Mouse (Mus musculus) midbrain, embryonic 15.5 days (tissue): ENCODE measurements around the gene Gcn1l1. TPM values are rescaled to one million over a fixed set of nuclear protein-coding genes. Genes with fewer than 3 reads are reported as not detected.
A peak's percentile ranks its signal among the peaks of the same experiment; 100 is the strongest.
"Not testable (repeated sequence)": the region's sequence is repeated elsewhere in the genome, so short reads cannot be mapped to it uniquely, and the experiment has no call there.

Source experiments
- ATAC-seq: fragments of 200-750 bp; cut with Nextera tagmentation; replicated peaks from 2 replicates; pipeline ENCODE4 v1.8.0; 2017; ENCODE audit warnings: moderate TSS enrichment
- H3K27ac ChIP-seq: fragments of 300-500 bp; sonication (generic); 2 replicates; pipeline ENCODE4 v1.5.1; 2015; ENCODE audit warnings: mild to moderate bottlenecking, inconsistent platforms
- H3K27me3 ChIP-seq: fragments of 300-500 bp; sonication (generic); replicated peaks from 2 replicates; pipeline ENCODE4 v1.6.1; 2015; ENCODE audit warnings: inconsistent platforms
- H3K36me3 ChIP-seq: fragments of 300-500 bp; sonication (generic); replicated peaks from 2 replicates; pipeline ENCODE4 v1.6.1; 2015; ENCODE audit warnings: inconsistent platforms
- H3K4me1 ChIP-seq: fragments of 300-500 bp; sonication (generic); 2 replicates; pipeline ENCODE4 v1.6.1; 2015; ENCODE audit warnings: inconsistent platforms
- H3K4me2 ChIP-seq: fragments of 300-500 bp; sonication (generic); 2 replicates; pipeline ENCODE4 v1.6.1; 2015; ENCODE audit warnings: inconsistent platforms, mild to moderate bottlenecking, moderate library complexity
- H3K4me3 ChIP-seq: fragments of 300-500 bp; sonication (generic); 2 replicates; pipeline ENCODE4 v1.5.1; 2015; ENCODE audit warnings: mild to moderate bottlenecking, inconsistent platforms
- H3K9ac ChIP-seq: fragments of 300-500 bp; sonication (generic); 2 replicates; pipeline ENCODE4 v1.6.1; 2015; ENCODE audit warnings: mild to moderate bottlenecking, inconsistent platforms
- H3K9me3 ChIP-seq: fragments of 300-500 bp; sonication (generic); 2 replicates; pipeline ENCODE4 v1.6.1; 2016; ENCODE audit warnings: inconsistent platforms
- WGBS: fragments of 180-500 bp; shearing (Covaris S2); methylation state at CpG from one replicate; pipeline ENCODE4 v1.1.7; 2015; ENCODE audit warnings: mixed read lengths; 5-methylcytosine and 5-hydroxymethylcytosine counted together
- polyA plus RNA-seq: library from polyadenylated mRNA; unstranded; fragments of >200 nt; fragmentation: Nextera tagmentation; extraction: Ambion mirVana; gene quantifications from 2 replicates; pipeline ENCODE4 v1.2.1, GENCODE M21; 2015

Gcn1l1 gene
- 48.3 and 53.4 TPM in 2 replicates for polyA plus RNA-seq

GRCm38 (mm10) chr5:115564737-115565393 is at the start of gene Gcn1l1:
TSS of gene Gcn1l1 (plus strand) at chr5:115565254.
- Histone ChIP-seq H3K27me3 (no peaks in the 10 kb centered on the region), H3K4me1 (peaks cover 34% of the 10 kb centered on the region), H3K4me3 (peak within 1 kb of the TSS; percentile 73), H3K9me3 (no peaks in the 10 kb centered on the region), H3K9ac (peak within 1 kb of the TSS; percentile 90), H3K36me3 (peaks cover 19% of the 10 kb centered on the region), H3K27ac (peak within 1 kb of the TSS; percentile 80), H3K4me2 (peak within 1 kb of the TSS; percentile 85)
- peak; percentile 88 for ATAC-seq
- 3% methylated on average over 54 of the region's 55 CpGs for WGBS

GRCm38 (mm10) chr5:115516081-115516907 is 48.8 kb upstream of the Gcn1l1 start:
- Histone ChIP-seq H3K4me2 (no peak overlapping the region), H3K9me3 (no peaks in the 10 kb centered on the region), H3K27me3 (no peaks in the 10 kb centered on the region), H3K27ac (no peak overlapping the region), H3K9ac (no peak overlapping the region), H3K4me3 (no peak overlapping the region), H3K36me3 (no peaks in the 10 kb centered on the region), H3K4me1 (0 out of 2 replicates have a peak, but pooled peaks cover 3% of the 10 kb centered on the region)
- ATAC-seq, result no peak
- WGBS, result 81% methylated on average over 32 of the region's 32 CpGs

- Histone ChIP-seq H3K27ac (no peak overlapping the region), H3K4me2 (no peak overlapping the region), H3K9me3 (no peaks in the 10 kb centered on the region), H3K4me1 (0 out of 2 replicates have a peak, but pooled peaks cover 3% of the 10 kb centered on the region), H3K4me3 (no peak overlapping the region), H3K36me3 (no peaks in the 10 kb centered on the region), H3K27me3 (no peaks in the 10 kb centered on the region), H3K9ac (no peak overlapping the region)
- 87% methylated on average over 7 of the region's 7 CpGs for whole genome bisulfite sequencing
- no peak for ATAC-seq
Measured at GRCm38 (mm10) chr5:115516908-115517307, 48.1 kb upstream of the Gcn1l1 start.

- H3K9me3 ChIP-seq, result no peaks in the 10 kb centered on the region
- H3K4me3 ChIP-seq, result no peak overlapping the region
- no peak overlapping the region for H3K4me2 ChIP-seq
- no peak overlapping the region for H3K9ac ChIP-seq
- H3K4me1 ChIP-seq, result 0 out of 2 replicates have a peak, but pooled peaks cover 3% of the 10 kb centered on the region
- no peak overlapping the region for H3K27ac ChIP-seq
- no peaks in the 10 kb centered on the region for H3K27me3 ChIP-seq
- no peak for ATAC-seq
- 95% methylated on average over 9 of the region's 9 CpGs for WGBS
- H3K36me3 ChIP-seq, result no peaks in the 10 kb centered on the region
Measured at GRCm38 (mm10) chr5:115517501-115517900, 47.6 kb upstream of the Gcn1l1 start.

- not testable (repeated sequence) for H3K4me2 ChIP-seq, H3K27ac ChIP-seq, H3K27me3 ChIP-seq, H3K9me3 ChIP-seq, H3K4me1 ChIP-seq, H3K4me3 ChIP-seq, H3K36me3 ChIP-seq, ATAC-seq, H3K9ac ChIP-seq
- WGBS, result 96% methylated on average over 8 of the region's 8 CpGs
Measured at GRCm38 (mm10) chr5:115518214-115518613, 46.8 kb upstream of the Gcn1l1 start.

- 76% methylated on average over 21 of the region's 21 CpGs for WGBS
Measured at GRCm38 (mm10) chr5:115520325-115520869, 44.7 kb upstream of the Gcn1l1 start.

GRCm38 (mm10) chr5:115521553-115522461 is 43.2 kb upstream of the Gcn1l1 start:
- Histone ChIP-seq H3K4me3 (no peak overlapping the region), H3K27ac (no peak overlapping the region), H3K4me1 (peaks cover 9% of the 10 kb centered on the region; the same call in 1 of the 2 replicates), H3K27me3 (no peaks in the 10 kb centered on the region), H3K9ac (no peak overlapping the region), H3K9me3 (no peaks in the 10 kb centered on the region), H3K4me2 (no peak overlapping the region), H3K36me3 (no peaks in the 10 kb centered on the region)
- ATAC-seq, result no peak
- 77% methylated on average over 21 of the region's 21 CpGs for WGBS

More at GRCm38 (mm10) chr5:115520325-115520869, 44.7 kb upstream of the Gcn1l1 start:
- Histone ChIP-seq H3K27ac (no peak overlapping the region), H3K4me2 (no peak overlapping the region), H3K4me3 (no peak overlapping the region), H3K27me3 (no peaks in the 10 kb centered on the region), H3K9me3 (no peaks in the 10 kb centered on the region), H3K4me1 (peaks cover 9% of the 10 kb centered on the region; the same call in 1 of the 2 replicates), H3K36me3 (no peaks in the 10 kb centered on the region), H3K9ac (no peak overlapping the region)
- ATAC-seq, result no peak

GRCm38 (mm10) chr5:115522531-115522930 is 42.5 kb upstream of the Gcn1l1 start:
- Histone ChIP-seq H3K4me1 (peaks cover 9% of the 10 kb centered on the region; the same call in 1 of the 2 replicates), H3K4me2 (no peak overlapping the region), H3K4me3 (no peak overlapping the region), H3K9ac (no peak overlapping the region), H3K27ac (no peak overlapping the region), H3K9me3 (no peaks in the 10 kb centered on the region), H3K36me3 (no peaks in the 10 kb centered on the region), H3K27me3 (no peaks in the 10 kb centered on the region)
- WGBS, result 85% methylated on average over 4 of the region's 4 CpGs
- no peak for ATAC-seq

- no peaks in the 10 kb centered on the region for H3K36me3 ChIP-seq
- no peaks in the 10 kb centered on the region for H3K27me3 ChIP-seq
- no peak overlapping the region for H3K4me3 ChIP-seq
- no peak overlapping the region for H3K9ac ChIP-seq
- no peak overlapping the region for H3K4me2 ChIP-seq
- 76% methylated on average over 15 of the region's 15 CpGs for WGBS
- no peaks in the 10 kb centered on the region for H3K9me3 ChIP-seq
- H3K27ac ChIP-seq, result no peak overlapping the region
- no peak for ATAC-seq
- peaks cover 9% of the 10 kb centered on the region; the same call in 1 of the 2 replicates for H3K4me1 ChIP-seq
Measured at GRCm38 (mm10) chr5:115522981-115523499, 42.0 kb upstream of the Gcn1l1 start.

- no peak overlapping the region for H3K27ac ChIP-seq
- peaks cover 9% of the 10 kb centered on the region; the same call in 1 of the 2 replicates for H3K4me1 ChIP-seq
- ATAC-seq, result no peak
- 11% methylated on average over 15 of the region's 15 CpGs for WGBS
- H3K36me3 ChIP-seq, result no peaks in the 10 kb centered on the region
- H3K9me3 ChIP-seq, result no peaks in the 10 kb centered on the region
- H3K4me2 ChIP-seq, result no peak overlapping the region
- no peak overlapping the region for H3K9ac ChIP-seq
- no peaks in the 10 kb centered on the region for H3K27me3 ChIP-seq
- no peak overlapping the region for H3K4me3 ChIP-seq
Measured at GRCm38 (mm10) chr5:115523971-115524370, 41.1 kb upstream of the Gcn1l1 start.

GRCm38 (mm10) chr5:115524471-115524870 is 40.6 kb upstream of the Gcn1l1 start:
- Histone ChIP-seq H3K4me3 (no peak overlapping the region), H3K36me3 (no peaks in the 10 kb centered on the region), H3K9me3 (no peaks in the 10 kb centered on the region), H3K4me1 (peaks cover 11% of the 10 kb centered on the region; the same call in 1 of the 2 replicates), H3K27me3 (no peaks in the 10 kb centered on the region), H3K4me2 (no peak overlapping the region), H3K27ac (no peak overlapping the region), H3K9ac (no peak overlapping the region)
- ATAC-seq, result no peak
- 59% methylated on average over 12 of the region's 12 CpGs for WGBS
